15 mouse cellular contexts compared by ENCODE assay signal in genomic region chr1:153224331-153224730, GRCm38 (mm10). TPM values are rescaled to one million over a fixed set of nuclear protein-coding genes. Genes with fewer than 3 reads are reported as not detected.
DNase-seq lines count a peak whose midpoint lies in the region; ATAC-seq and TF ChIP-seq lines count a peak whose summit lies in the region.
"Had no signal": no experiment of that assay in that cellular context is flagged by ENCODE, and none has a peak within 500 bp of the region (broad histone marks: within the 10 kb centered on the region; RNA-seq: fewer than 3 reads in every experiment).

No protein-coding gene starts in this region.

- H3K9ac ChIP-seq in heart, adult 2 months (ENCODE audit: low read depth, low read length): no peak overlapping the region
- H3K9ac ChIP-seq in kidney, embryonic 16.5 days (replicated peaks; ENCODE audit: low read length): no peak overlapping the region
- no peak overlapping the region for H3K9ac ChIP-seq in heart, embryonic 16.5 days (ENCODE audit: low read length)
- H3K9ac ChIP-seq: hindbrain, embryonic 12.5 days had no signal

- 35% methylated on average over 5 of the region's 5 CpGs for WGBS in heart, adult 2 months
- WGBS in heart, embryonic 10.5 days: 60% methylated on average over 5 of the region's 5 CpGs
- WGBS in kidney, embryonic 16.5 days: 56% methylated on average over 5 of the region's 5 CpGs
- 63% methylated on average over 5 of the region's 5 CpGs for WGBS in heart, embryonic 16.5 days

- no peaks in the 10 kb centered on the region for H3K9me3 ChIP-seq in heart, embryonic 10.5 days
- H3K9me3 ChIP-seq in kidney, embryonic 16.5 days (ENCODE audit: low read length): no peaks in the 10 kb centered on the region
- H3K9me3 ChIP-seq in heart, embryonic 16.5 days (replicated peaks; ENCODE audit: control insufficient read depth, low read length): no peaks in the 10 kb centered on the region
- H3K9me3 ChIP-seq: hindbrain, embryonic 12.5 days had no signal

- no peak for TF ChIP-seq CTCF in heart, adult 2 months (IDR thresholded peaks at IDR 0.05)
- no peak for TF ChIP-seq CTCF in brain, embryonic 14.5 days (IDR thresholded peaks at IDR 0.05; ENCODE audit: borderline replicate concordance, extremely low read depth, insufficient read depth, insufficient read length)

- H3K4me3 ChIP-seq in heart, adult 2 months: no peak overlapping the region
- no peak overlapping the region for H3K4me3 ChIP-seq in heart, embryonic 10.5 days
- H3K4me3 ChIP-seq in kidney, embryonic 16.5 days (ENCODE audit: low read length): no peak overlapping the region
- H3K4me3 ChIP-seq in heart, embryonic 16.5 days (ENCODE audit: low read length): no peak overlapping the region
- H3K4me3 ChIP-seq: hindbrain, embryonic 12.5 days had no signal

- peak; percentile 74; the same call in 1 of the 2 replicates for TF ChIP-seq EP300 in heart, adult 2 months (IDR thresholded peaks at IDR 0.05; ENCODE audit: insufficient read depth, low read depth, low read length)

- H3K4me2 ChIP-seq in kidney, embryonic 16.5 days (replicated peaks; ENCODE audit: low read depth, low read length): no peak overlapping the region
- no peak overlapping the region for H3K4me2 ChIP-seq in heart, embryonic 16.5 days (ENCODE audit: low read depth, low read length)
- H3K4me2 ChIP-seq: hindbrain, embryonic 12.5 days had no signal

- intact Hi-C loops in heart, adult 2 months (cut with DNase I): loop anchor here (5.0 kb wide), 2 partner anchors 122 to 163 kb away; no protein-coding TSS in a partner anchor

- no peaks in the 10 kb centered on the region; the same call in 1 of the 2 replicates for H3K79me2 ChIP-seq in heart, adult 2 months (replicated peaks; ENCODE audit: control insufficient read depth, insufficient read depth, low read length)

- peak; percentile 30; the same call in 1 of the 2 replicates for TF ChIP-seq POLR2A in heart, adult 2 months (IDR thresholded peaks at IDR 0.05; ENCODE audit: insufficient read depth, low read depth, low read length)
- no peak for TF ChIP-seq POLR2A in brain, embryonic 14.5 days (IDR thresholded peaks at IDR 0.05; ENCODE audit: borderline replicate concordance, extremely low read depth, insufficient read depth, insufficient read length, poor library complexity, severe bottlenecking)

- H3K36me3 ChIP-seq in heart, adult 2 months (ENCODE audit: control insufficient read depth, insufficient read depth, low read length): peaks cover 15% of the 10 kb centered on the region
- H3K36me3 ChIP-seq in heart, embryonic 10.5 days: peaks cover 93% of the 10 kb centered on the region
- peaks cover 75% of the 10 kb centered on the region for H3K36me3 ChIP-seq in kidney, embryonic 16.5 days (ENCODE audit: insufficient read depth, low read length)
- peaks cover 72% of the 10 kb centered on the region for H3K36me3 ChIP-seq in heart, embryonic 16.5 days (ENCODE audit: control insufficient read depth, insufficient read depth)

- H3K4me1 ChIP-seq in heart, adult 2 months (ENCODE audit: control insufficient read depth, insufficient read depth, low read length): peaks cover 10% of the 10 kb centered on the region
- H3K4me1 ChIP-seq in heart, embryonic 10.5 days: peaks cover 3% of the 10 kb centered on the region
- H3K4me1 ChIP-seq in kidney, embryonic 16.5 days (ENCODE audit: insufficient read depth, low read length): no peaks in the 10 kb centered on the region
- no peaks in the 10 kb centered on the region for H3K4me1 ChIP-seq in heart, embryonic 16.5 days (ENCODE audit: control insufficient read depth, insufficient read depth, low read length)
- H3K4me1 ChIP-seq: hindbrain, embryonic 12.5 days had no signal

- no peak for ATAC-seq in kidney, embryonic 16.5 days (ENCODE audit: low FRiP score, low TSS enrichment)
- ATAC-seq in heart, embryonic 16.5 days (replicated peaks; ENCODE audit: extremely low read depth, insufficient read depth, low FRiP score): peak; percentile 73

- DNase-seq in heart, adult 2 months: peak in 1 of 2 experiments; percentile 39
- DNase-seq in heart, embryonic 10.5 days (ENCODE audit: low spot score): no peak
- peak; percentile 20 to 39 for DNase-seq in kidney, postnatal 36 days
- DNase-seq in brain, embryonic 14.5 days (ENCODE audit: low read depth): peak; percentile 21
- DNase-seq in cerebellum, postnatal 14 days: no peak
- DNase-seq in cerebellum, adult 18-20 months: no peak
- DNase-seq: adrenal gland, postnatal 36 days; cerebellum, adult 2 months; right cerebral cortex, postnatal 14 days; thymus, postnatal 36 days had no signal

- peak overlapping the region; percentile 82 for H3K27ac ChIP-seq in heart, adult 2 months
- no peak overlapping the region for H3K27ac ChIP-seq in heart, embryonic 10.5 days
- H3K27ac ChIP-seq in kidney, embryonic 16.5 days (ENCODE audit: low read length): no peak overlapping the region
- peak overlapping the region; percentile 55; the same call in 1 of the 2 replicates for H3K27ac ChIP-seq in heart, embryonic 16.5 days (ENCODE audit: low read length)
- H3K27ac ChIP-seq: hindbrain, embryonic 12.5 days; macrophage had no signal

- H3K27me3 ChIP-seq in heart, adult 2 months (ENCODE audit: control insufficient read depth, insufficient read depth, low read length): no peaks in the 10 kb centered on the region
- H3K27me3 ChIP-seq in heart, embryonic 10.5 days (ENCODE audit: insufficient read depth, poor library complexity, severe bottlenecking): no peaks in the 10 kb centered on the region
- H3K27me3 ChIP-seq in kidney, embryonic 16.5 days (ENCODE audit: insufficient read depth, low read length): no peaks in the 10 kb centered on the region
- no peaks in the 10 kb centered on the region for H3K27me3 ChIP-seq in heart, embryonic 16.5 days (ENCODE audit: control insufficient read depth, insufficient read depth, low read length)
- H3K27me3 ChIP-seq: hindbrain, embryonic 12.5 days had no signal

RNA-seq across cellular contexts. Expression of gene Lamc2, which starts 38.1 kb away (rescaled TPM):
- total RNA-seq in heart, adult 2 months (2021): 10 to 100 TPM in 1 of 2 experiments, 1 to 10 TPM in 1; 9.3 to 11.8 TPM
- polyA plus RNA-seq in heart, adult 2 months (2012; rRNA removed): 1.6 and 2.5 TPM in 2 replicates
- polyA plus RNA-seq in heart, embryonic 10.5 days (2016; fragmentation: Nextera tagmentation; extraction: Ambion mirVana): 4.9 and 5.6 TPM in 2 replicates
- 55.5 and 57.4 TPM in 2 replicates for polyA plus RNA-seq in kidney, embryonic 16.5 days (2015; fragmentation: Nextera tagmentation; extraction: Ambion mirVana)
- 1.1 and 2.0 TPM in 2 replicates for polyA plus RNA-seq in brain, embryonic 14.5 days (2012; rRNA removed)
- 8.8 and 15.1 TPM in 2 replicates for polyA plus RNA-seq in heart, embryonic 16.5 days (2015; fragmentation: Nextera tagmentation; extraction: Ambion mirVana)
- total RNA-seq: neutrophil, adult 5-6 weeks had no signal
- polyA plus RNA-seq: macrophage had no signal

Comparison
In these comparisons a context has a peak if more than half of its experiments do, and no peak if none do; other contexts are left out.
1. H3K27ac ChIP-seq: peak in heart, adult 2 months (single experiment) and heart, embryonic 16.5 days (single experiment); none in heart, embryonic 10.5 days (single experiment) and kidney, embryonic 16.5 days (single experiment).
2. DNase-seq: peak in kidney, postnatal 36 days (2 of 2) and brain, embryonic 14.5 days (single experiment); none in heart, embryonic 10.5 days (single experiment), cerebellum, postnatal 14 days (0 of 2) and cerebellum, adult 18-20 months (0 of 2).